Mouse (Mus musculus) cerebellum, adult 2 months (tissue): ENCODE results near the gene AC129217.1.

ENCODE experiments used
- CTCF ChIP-seq: fragments of 200-500 bp; IDR thresholded peaks from 2 replicates; pipeline ENCODE4 v1.5.1; 2011; ENCODE audit warnings: low read depth, mild to moderate bottlenecking, control low read depth, low read length, moderate library complexity, borderline replicate concordance; ENCODE audit not compliant: insufficient read depth
- POLR2A ChIP-seq: fragments of 200-500 bp; IDR thresholded peaks from 2 replicates; pipeline ENCODE4 v1.6.1; 2011; ENCODE audit warnings: low read length, control low read depth, borderline replicate concordance; ENCODE audit not compliant: insufficient read depth

DNA sequence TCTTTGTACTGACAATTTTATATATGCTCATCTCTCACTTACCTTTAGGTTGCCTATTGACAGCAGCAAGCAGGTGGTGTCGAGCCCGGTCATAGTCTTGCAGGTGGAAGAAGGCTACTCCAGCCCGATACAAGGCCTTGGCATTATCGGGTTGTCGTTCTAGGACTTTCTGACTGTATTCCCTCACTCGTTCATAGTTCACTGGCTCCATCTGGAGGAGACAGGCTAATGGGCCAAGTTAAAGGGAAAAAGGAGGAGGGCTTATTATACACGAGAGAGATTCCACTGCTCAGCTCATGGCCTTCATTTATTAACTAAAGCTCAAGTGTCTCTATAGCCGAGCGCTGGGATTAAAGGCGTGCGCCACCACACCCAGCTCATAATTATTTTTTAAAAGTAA lies 13.8 kb upstream of the AC129217.1 start:
- TF ChIP-seq CTCF (no peak), POLR2A (no peak)
